Mouse (Mus musculus) urinary bladder, postnatal 10 days (tissue): ENCODE results near the gene Patz1.

Experiments
- DNase-seq: peaks from one replicate; pipeline ENCODE4 v3.0.0; 2022; ENCODE audit warnings: low spot score

The Patz1 gene

GRCm38 (mm10) chr11:3292711-3293249, 4.1 kb downstream of the Patz1 start:
- DNase-seq: no peak

GRCm38 (mm10) chr11:3293361-3293760, 4.7 kb downstream of the Patz1 start:
- DNase-seq: no peak

GRCm38 (mm10) chr11:3294641-3295040, 6.0 kb downstream of the Patz1 start:
- DNase-seq: no peak

GRCm38 (mm10) chr11:3296056-3296455, 7.4 kb downstream of the Patz1 start:
- no peak for DNase-seq

GRCm38 (mm10) chr11:3297871-3298812, 9.5 kb downstream of the Patz1 start:
- no peak for DNase-seq

- DNase-seq: no peak
These were observed 10.1 kb downstream of the Patz1 start for GRCm38 (mm10) chr11:3298813-3299185.

GRCm38 (mm10) chr11:3301075-3301474, 12.4 kb downstream of the Patz1 start:
- no peak for DNase-seq

- DNase-seq: no peak
These were observed 13.7 kb downstream of the Patz1 start for GRCm38 (mm10) chr11:3302385-3302784.

GRCm38 (mm10) chr11:3302792-3303191, 14.1 kb downstream of the Patz1 start:
- DNase-seq: no peak

- DNase-seq: no peak
These were observed 17.1 kb downstream of the Patz1 start for GRCm38 (mm10) chr11:3305821-3306220.

GRCm38 (mm10) chr11:3307875-3308274, 19.2 kb downstream of the Patz1 start:
- DNase-seq: no peak

GRCm38 (mm10) chr11:3309884-3310283, 21.2 kb downstream of the Patz1 start:
- DNase-seq: no peak

- no peak for DNase-seq
These were observed 22.3 kb downstream of the Patz1 start for GRCm38 (mm10) chr11:3310789-3311585.

- no peak for DNase-seq
These were observed 23.1 kb downstream of the Patz1 start for GRCm38 (mm10) chr11:3311586-3312347.

- DNase-seq: no peak
These were observed 24.6 kb downstream of the Patz1 start for GRCm38 (mm10) chr11:3313294-3313693.

GRCm38 (mm10) chr11:3314148-3314547, 25.5 kb downstream of the Patz1 start:
- no peak for DNase-seq

GRCm38 (mm10) chr11:3318286-3318685, 29.6 kb downstream of the Patz1 start:
- DNase-seq: no peak

GRCm38 (mm10) chr11:3328271-3328670, 39.6 kb downstream of the Patz1 start:
- DNase-seq: no peak

- DNase-seq: no peak
These were observed 40.4 kb downstream of the Patz1 start for GRCm38 (mm10) chr11:3328806-3329775.

GRCm38 (mm10) chr11:3329891-3330451, 41.3 kb downstream of the Patz1 start, which contains the start of gene Pik3ip1:
Gene Pik3ip1, plus strand, starts transcription at chr11:3330401.
- DNase-seq: no peak
